Mouse (Mus musculus): ENCODE measurements around the gene Pik3r1.

DNA sequence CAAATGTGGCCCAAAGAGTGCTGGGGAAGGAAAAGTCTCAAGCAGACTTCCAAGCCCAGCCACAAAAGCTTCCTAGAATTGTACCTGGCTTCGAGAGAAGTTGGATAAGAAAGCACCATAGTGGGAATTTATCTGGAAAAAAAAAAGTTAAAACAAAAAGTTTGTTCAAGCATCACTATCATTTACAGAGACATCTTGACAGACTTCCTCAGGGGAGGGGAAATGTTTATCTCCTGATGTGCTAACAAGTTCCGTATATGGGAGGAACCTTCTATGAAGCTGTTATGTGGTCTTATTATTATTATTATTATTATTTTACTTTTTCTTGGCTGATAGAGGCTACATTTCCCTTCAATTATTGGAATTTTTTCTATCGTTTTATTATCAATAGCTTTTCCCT lies 94.1 kb downstream of the Pik3r1 start:
- no peak for TF ChIP-seq CTCF (IDR thresholded peaks at IDR 0.05; ENCODE audit: insufficient read depth, low read length)
- TF ChIP-seq POLR2A (IDR thresholded peaks at IDR 0.05; ENCODE audit: borderline replicate concordance, extremely low read depth, low read depth, low read length), result no peak
